ENCODE assay signal across 12 mouse cellular contexts in the genomic region with DNA sequence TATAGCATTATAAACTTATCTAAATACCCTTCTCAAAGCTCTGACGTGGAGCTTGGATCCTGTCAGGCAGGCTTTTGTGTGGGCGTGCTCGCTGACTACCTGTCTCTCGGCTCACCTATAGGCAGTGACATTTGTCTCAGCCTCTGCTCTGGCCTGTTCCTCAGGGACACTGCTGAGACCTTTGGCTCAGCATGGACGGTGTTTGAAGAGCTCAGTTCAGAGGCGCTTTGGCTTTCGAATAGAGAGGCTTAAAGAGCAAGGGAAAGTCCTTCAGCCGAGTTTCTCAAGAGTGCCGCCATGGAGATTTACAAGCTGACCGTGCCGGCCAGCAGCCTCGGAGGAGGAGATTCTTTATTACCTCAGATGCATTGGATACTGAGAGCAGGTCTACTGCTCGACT.
DNase-seq lines count a peak whose midpoint lies in the region; ATAC-seq and TF ChIP-seq lines count a peak whose summit lies in the region.
"Had no signal": no experiment of that assay in that cellular context is flagged by ENCODE, and none has a peak within 500 bp of the region (broad histone marks: within the 10 kb centered on the region; RNA-seq: fewer than 3 reads in every experiment).

No protein-coding gene starts in this region.

- no peak for TF ChIP-seq CTCF in brain, embryonic 14.5 days (IDR thresholded peaks at IDR 0.05; ENCODE audit: borderline replicate concordance, extremely low read depth, insufficient read depth, insufficient read length)

- peaks cover 16% of the 10 kb centered on the region for H3K4me1 ChIP-seq in heart, embryonic 15.5 days (replicated peaks)
- H3K4me1 ChIP-seq in limb, embryonic 11.5 days (ENCODE audit: control insufficient read depth, insufficient read depth, low read length) = 0 out of 2 replicates have a peak, but pooled peaks cover 3% of the 10 kb centered on the region
- H3K4me1 ChIP-seq: forebrain, embryonic 10.5 days; liver, embryonic 12.5 days had no signal

- peak overlapping the region; percentile 20 for H3K27ac ChIP-seq in heart, embryonic 15.5 days
- no peak overlapping the region for H3K27ac ChIP-seq in limb, embryonic 11.5 days (replicated peaks; ENCODE audit: low read depth, low read length)
- H3K27ac ChIP-seq: forebrain, embryonic 10.5 days; liver, embryonic 12.5 days had no signal

- no peak overlapping the region for H3K4me3 ChIP-seq in heart, embryonic 15.5 days
- no peak overlapping the region for H3K4me3 ChIP-seq in limb, embryonic 11.5 days (ENCODE audit: low read depth, low read length)
- H3K4me3 ChIP-seq: forebrain, embryonic 10.5 days; liver, embryonic 12.5 days had no signal

- 59% methylated on average over 13 of the region's 13 CpGs for WGBS in heart, embryonic 15.5 days
- WGBS in limb, embryonic 11.5 days = 41% methylated on average over 13 of the region's 13 CpGs

- H3K27me3 ChIP-seq in heart, embryonic 15.5 days = no peaks in the 10 kb centered on the region
- H3K27me3 ChIP-seq in limb, embryonic 11.5 days (ENCODE audit: control insufficient read depth, insufficient read depth, low read length) = no peaks in the 10 kb centered on the region
- H3K27me3 ChIP-seq: liver, embryonic 12.5 days had no signal

- peak overlapping the region; percentile 21 for H3K4me2 ChIP-seq in heart, embryonic 15.5 days
- H3K4me2 ChIP-seq in limb, embryonic 11.5 days (ENCODE audit: low read depth, severe bottlenecking) = no peak overlapping the region
- H3K4me2 ChIP-seq: liver, embryonic 12.5 days had no signal

- no peak for ATAC-seq in heart, embryonic 15.5 days (replicated peaks; ENCODE audit: insufficient number of reproducible peaks, insufficient read depth, low FRiP score, low read depth)
- no peak for ATAC-seq in limb, embryonic 11.5 days (ENCODE audit: insufficient number of reproducible peaks, low FRiP score, low TSS enrichment, low read depth)
- ATAC-seq in monocyte, adult 5-6 weeks (replicated peaks; ENCODE audit: insufficient number of reproducible peaks, low FRiP score, low TSS enrichment, poor library complexity, severe bottlenecking) = no peak
- ATAC-seq: inflammation-experienced regulatory T-cells, adult 6 months; liver, embryonic 12.5 days had no signal

- TF ChIP-seq POLR2A in brain, embryonic 14.5 days (IDR thresholded peaks at IDR 0.05; ENCODE audit: borderline replicate concordance, extremely low read depth, insufficient read depth, insufficient read length, poor library complexity, severe bottlenecking) = no peak

- H3K36me3 ChIP-seq in heart, embryonic 15.5 days = no peaks in the 10 kb centered on the region
- no peaks in the 10 kb centered on the region for H3K36me3 ChIP-seq in limb, embryonic 11.5 days (ENCODE audit: control insufficient read depth, insufficient read depth, low read length)

- H3K9ac ChIP-seq in heart, embryonic 15.5 days = no peak overlapping the region
- no peak overlapping the region for H3K9ac ChIP-seq in limb, embryonic 11.5 days (ENCODE audit: low read length)
- H3K9ac ChIP-seq: liver, embryonic 12.5 days had no signal

- no peaks in the 10 kb centered on the region for H3K9me3 ChIP-seq in heart, embryonic 15.5 days (replicated peaks)
- H3K9me3 ChIP-seq in limb, embryonic 11.5 days (ENCODE audit: control insufficient read depth, low read length) = no peaks in the 10 kb centered on the region
- H3K9me3 ChIP-seq: forebrain, embryonic 10.5 days; liver, embryonic 12.5 days had no signal

- no peak for DNase-seq in heart, postnatal 36 days
- peak; percentile 61 for DNase-seq in adrenal gland, postnatal 14 days
- peak; percentile 6 for DNase-seq in brain, embryonic 14.5 days (ENCODE audit: low read depth)
- DNase-seq in limb, embryonic 11.5 days (ENCODE audit: low spot score) = peak; percentile 40
- no peak for DNase-seq in frontal cortex, postnatal 36 days (ENCODE audit: low spot score in 2 of 2)
- DNase-seq: retina, postnatal 1 day; thymus, postnatal 36 days had no signal

- intact Hi-C loops in heart, postnatal 36 days (cut with DNase I) = loop anchor here (2.0 kb wide), 1 partner anchor 14 kb away; no protein-coding TSS in a partner anchor

Comparison
In these comparisons a context has a peak if more than half of its experiments do, and no peak if none do; other contexts are left out.
1. DNase-seq: peak in adrenal gland, postnatal 14 days (single experiment), brain, embryonic 14.5 days (single experiment) and limb, embryonic 11.5 days (single experiment); none in heart, postnatal 36 days (0 of 2) and frontal cortex, postnatal 36 days (0 of 2).